Mouse (Mus musculus) intestine, embryonic 14.5 days (tissue): ENCODE data around the gene Ikbip. TPM values are rescaled to one million over a fixed set of nuclear protein-coding genes. Genes with fewer than 3 reads are reported as not detected.

ENCODE experiments used
- ATAC-seq: fragments of 200-750 bp; cut with Nextera tagmentation; replicated peaks from 2 replicates; pipeline ENCODE4 v1.8.0; 2017; ENCODE audit warnings: low read depth, moderate number of reproducible peaks, moderate TSS enrichment, moderate library complexity; ENCODE audit not compliant: low FRiP score, low TSS enrichment
- DNase-seq: peaks from one replicate; pipeline ENCODE4 v3.0.0-alpha.2; 2018; ENCODE audit warnings: low spot score
- H3K27ac ChIP-seq: fragments of 300-500 bp; sonication (generic); 2 replicates; pipeline ENCODE4 v1.5.1; 2014; ENCODE audit warnings: low read depth, mild to moderate bottlenecking, control low read depth
- H3K27me3 ChIP-seq: fragments of 300-500 bp; sonication (generic); replicated peaks from 2 replicates; pipeline ENCODE4 v1.6.1; 2014; ENCODE audit warnings: low read length, control low read depth; ENCODE audit not compliant: control insufficient read depth, insufficient read depth
- H3K36me3 ChIP-seq: fragments of 300-500 bp; sonication (generic); 2 replicates; pipeline ENCODE4 v1.6.1; 2014; ENCODE audit warnings: low read length, control low read depth; ENCODE audit not compliant: control insufficient read depth, insufficient read depth
- H3K4me1 ChIP-seq: fragments of 300-500 bp; sonication (generic); replicated peaks from 2 replicates; pipeline ENCODE4 v1.6.1; 2014; ENCODE audit warnings: low read length, control low read depth, mixed read lengths; ENCODE audit not compliant: control insufficient read depth, insufficient read depth
- H3K4me2 ChIP-seq: fragments of 300-500 bp; sonication (generic); 2 replicates; pipeline ENCODE4 v1.6.1; 2014; ENCODE audit warnings: low read length
- H3K4me3 ChIP-seq: fragments of 300-500 bp; sonication (generic); 2 replicates; pipeline ENCODE4 v1.5.1; 2014; ENCODE audit warnings: low read depth, low read length, control low read depth, mixed read lengths
- H3K9ac ChIP-seq: fragments of 300-500 bp; sonication (generic); 2 replicates; pipeline ENCODE4 v1.6.1; 2014; ENCODE audit warnings: mild to moderate bottlenecking, low read length
- H3K9me3 ChIP-seq: fragments of 300-500 bp; sonication (generic); 2 replicates; pipeline ENCODE4 v1.6.1; 2016; ENCODE audit warnings: low read length, control low read depth; ENCODE audit not compliant: control insufficient read depth
- WGBS: fragments of 180-500 bp; shearing (Covaris S2); extraction: QIAGEN DNeasy Blood & Tissue Kit; methylation state at CpG from one replicate; pipeline ENCODE4 v1.1.7; 2014; 5-methylcytosine and 5-hydroxymethylcytosine counted together
- polyA plus RNA-seq: library from polyadenylated mRNA; unstranded; fragments of >200 nt; fragmentation: Nextera tagmentation; extraction: Ambion mirVana; gene quantifications from 2 replicates; pipeline ENCODE4 v1.2.1, GENCODE M21; 2014

The Ikbip gene
- polyA plus RNA-seq, 1 experiment from 2014 or later: 37.2 TPM

GRCm38 (mm10) chr10:91076667-91077066 lies 6.1 kb upstream of the Ikbip start:
- DNase-seq (no peak), ATAC-seq (no peak)
- no peaks in the 10 kb centered on the region for H3K27me3 ChIP-seq
- no peak overlapping the region for H3K4me3 ChIP-seq
- H3K27ac ChIP-seq: no peak overlapping the region
- H3K4me1 ChIP-seq: peaks cover 5% of the 10 kb centered on the region
- no peak overlapping the region for H3K4me2 ChIP-seq
- H3K9ac ChIP-seq: no peak overlapping the region
- peaks cover 61% of the 10 kb centered on the region for H3K36me3 ChIP-seq
- no peaks in the 10 kb centered on the region for H3K9me3 ChIP-seq
- WGBS: 94% methylated on average over 2 of the region's 2 CpGs

GRCm38 (mm10) chr10:91080540-91080939 lies 2.2 kb upstream of the Ikbip start:
- Histone ChIP-seq H3K9me3 (no peaks in the 10 kb centered on the region), H3K4me2 (no peak overlapping the region; the same call in 1 of the 2 replicates), H3K27me3 (no peaks in the 10 kb centered on the region), H3K36me3 (peaks cover 39% of the 10 kb centered on the region), H3K9ac (no peak overlapping the region), H3K4me3 (no peak overlapping the region), H3K27ac (no peak overlapping the region), H3K4me1 (peaks cover 15% of the 10 kb centered on the region)
- DNase-seq (no peak), ATAC-seq (no peak)
- WGBS: 80% methylated on average over 5 of the region's 5 CpGs

DNA sequence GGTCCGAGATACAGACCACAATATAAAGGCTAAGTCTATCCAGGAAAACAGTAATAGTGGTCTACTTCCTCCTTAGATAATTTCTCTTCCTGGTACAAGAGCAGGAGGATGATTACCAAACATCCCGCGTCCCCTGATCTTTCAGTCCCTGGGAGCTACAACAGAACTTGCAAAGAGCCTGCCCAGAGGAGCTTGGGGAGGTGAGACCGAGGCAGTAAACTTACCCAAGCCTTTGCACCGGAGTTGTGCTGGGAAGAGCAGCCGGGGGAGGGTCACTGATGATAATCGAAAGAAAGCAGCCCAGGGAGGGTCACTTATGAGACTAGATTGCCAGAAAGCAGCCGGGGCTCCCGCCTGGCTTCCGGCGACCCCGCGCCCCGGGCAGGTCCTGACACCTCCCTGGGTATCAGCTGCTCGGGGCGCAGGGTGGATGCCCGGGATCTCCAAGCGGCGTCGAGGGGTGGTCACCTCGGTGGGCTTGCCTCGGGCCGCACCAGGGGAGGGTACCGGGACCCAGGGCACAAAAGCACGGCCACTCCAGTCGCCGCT lies 707 bp upstream of the Ikbip start:
- DNase-seq (peak; percentile 83), ATAC-seq (peak; percentile 62)
- Histone ChIP-seq H3K36me3 (peaks cover 24% of the 10 kb centered on the region), H3K4me2 (peak overlapping the region; percentile 60), H3K9me3 (no peaks in the 10 kb centered on the region), H3K27me3 (no peaks in the 10 kb centered on the region), H3K4me3 (peak overlapping the region; percentile 61), H3K9ac (peak overlapping the region; percentile 63), H3K27ac (peak overlapping the region; percentile 78), H3K4me1 (peaks cover 15% of the 10 kb centered on the region)
- WGBS: under 1% methylated on average over 26 of the region's 27 CpGs

DNA sequence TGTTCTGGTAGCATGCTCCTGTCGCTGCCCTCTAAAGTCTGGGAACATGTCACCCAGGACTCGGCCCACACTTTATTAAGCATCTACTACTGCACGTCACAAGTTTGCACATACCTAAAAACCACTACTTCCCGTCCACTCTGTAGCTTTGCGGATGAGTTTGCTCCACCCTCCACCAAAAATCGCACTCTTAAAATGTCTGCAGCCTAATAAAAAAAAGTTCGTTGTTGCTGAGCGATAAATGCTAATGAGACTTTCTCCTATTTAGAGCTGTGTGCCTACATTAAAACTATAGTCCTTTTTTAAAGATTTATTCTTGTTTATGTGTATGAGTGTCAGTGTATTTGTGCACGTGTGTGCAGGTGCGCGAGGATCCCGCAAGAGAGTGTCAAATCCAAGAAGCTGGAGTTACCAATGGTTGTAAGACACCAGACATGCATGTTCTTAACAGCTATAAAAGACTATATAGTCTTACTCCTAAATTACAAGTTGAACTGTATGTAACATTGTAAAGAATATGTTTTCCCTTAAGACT lies 720 bp downstream of the Ikbip start:
- H3K27ac ChIP-seq: peak overlapping the region; percentile 73
- DNase-seq (no peak), ATAC-seq (no peak; the same call in 1 of the 2 replicates)
- peak overlapping the region; percentile 78 for H3K9ac ChIP-seq
- peak overlapping the region; percentile 65 for H3K4me2 ChIP-seq
- peak overlapping the region; percentile 61 for H3K4me3 ChIP-seq
- H3K4me1 ChIP-seq: peaks cover 15% of the 10 kb centered on the region
- WGBS: 42% methylated on average over 12 of the region's 12 CpGs
- H3K36me3 ChIP-seq: peaks cover 10% of the 10 kb centered on the region
- no peaks in the 10 kb centered on the region for H3K27me3 ChIP-seq
- no peaks in the 10 kb centered on the region for H3K9me3 ChIP-seq

DNA sequence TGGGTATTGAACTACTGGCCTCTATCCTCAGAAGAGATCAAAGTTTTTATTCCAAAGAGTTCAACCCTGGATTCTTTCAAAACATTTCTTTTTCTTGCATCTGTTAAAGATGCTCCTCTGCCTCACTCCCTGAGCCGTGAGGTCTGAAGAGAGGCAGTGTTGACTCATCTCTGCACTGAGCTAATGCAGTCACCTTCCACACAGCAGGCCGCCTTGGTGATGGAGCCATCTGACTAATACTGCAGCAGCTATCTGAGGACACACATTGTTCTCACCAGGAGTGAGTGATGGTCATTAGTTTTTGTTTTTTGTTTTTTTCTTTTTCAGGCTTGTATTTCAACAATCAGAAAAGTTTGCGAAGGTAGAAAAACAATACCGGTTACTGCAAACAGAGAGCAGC lies 10.1 kb downstream of the Ikbip start:
- no peak overlapping the region for H3K27ac ChIP-seq
- H3K4me1 ChIP-seq: no peaks in the 10 kb centered on the region
- H3K9ac ChIP-seq: no peak overlapping the region
- no peak overlapping the region for H3K4me3 ChIP-seq
- no peaks in the 10 kb centered on the region for H3K9me3 ChIP-seq
- H3K36me3 ChIP-seq: peaks cover 37% of the 10 kb centered on the region
- ATAC-seq (no peak), DNase-seq (no peak)
- 87% methylated on average over 4 of the region's 4 CpGs for WGBS
- no peaks in the 10 kb centered on the region for H3K27me3 ChIP-seq
- no peak overlapping the region for H3K4me2 ChIP-seq

- Histone ChIP-seq H3K9ac (no peak overlapping the region), H3K27me3 (no peaks in the 10 kb centered on the region), H3K4me2 (no peak overlapping the region), H3K4me1 (no peaks in the 10 kb centered on the region), H3K9me3 (no peaks in the 10 kb centered on the region), H3K4me3 (no peak overlapping the region), H3K27ac (no peak overlapping the region), H3K36me3 (peaks cover 39% of the 10 kb centered on the region)
- ATAC-seq (no peak), DNase-seq (no peak)
- WGBS: 78% methylated on average over 15 of the region's 15 CpGs
Measured at GRCm38 (mm10) chr10:91094251-91095104, 11.7 kb downstream of the Ikbip start.

DNA sequence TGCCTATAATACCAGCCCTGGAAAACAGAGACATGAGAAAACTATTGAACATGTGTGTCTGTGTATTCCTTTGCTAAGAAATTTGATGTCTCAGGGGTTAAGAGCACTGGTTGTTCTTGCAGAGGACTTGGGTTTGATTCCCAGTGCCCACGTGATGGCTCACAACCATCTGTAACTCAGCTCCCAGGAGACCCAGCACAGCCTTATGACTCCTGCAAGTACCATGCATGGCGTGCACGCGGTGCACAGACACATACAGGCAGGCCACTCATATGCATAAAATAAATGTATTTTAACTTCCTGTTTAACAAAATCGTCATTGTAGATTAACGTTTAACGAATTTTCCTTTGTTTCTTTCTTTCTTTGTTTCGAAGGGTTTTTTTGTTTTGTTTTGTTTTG lies 15.3 kb downstream of the Ikbip start:
- ATAC-seq (no peak), DNase-seq (no peak)
- no peak overlapping the region for H3K27ac ChIP-seq
- no peak overlapping the region for H3K4me2 ChIP-seq
- H3K36me3 ChIP-seq: peaks cover 50% of the 10 kb centered on the region
- no peaks in the 10 kb centered on the region for H3K4me1 ChIP-seq
- no peak overlapping the region for H3K9ac ChIP-seq
- H3K4me3 ChIP-seq: no peak overlapping the region
- H3K9me3 ChIP-seq: no peaks in the 10 kb centered on the region
- 91% methylated on average over 8 of the region's 8 CpGs for WGBS
- no peaks in the 10 kb centered on the region for H3K27me3 ChIP-seq

DNA sequence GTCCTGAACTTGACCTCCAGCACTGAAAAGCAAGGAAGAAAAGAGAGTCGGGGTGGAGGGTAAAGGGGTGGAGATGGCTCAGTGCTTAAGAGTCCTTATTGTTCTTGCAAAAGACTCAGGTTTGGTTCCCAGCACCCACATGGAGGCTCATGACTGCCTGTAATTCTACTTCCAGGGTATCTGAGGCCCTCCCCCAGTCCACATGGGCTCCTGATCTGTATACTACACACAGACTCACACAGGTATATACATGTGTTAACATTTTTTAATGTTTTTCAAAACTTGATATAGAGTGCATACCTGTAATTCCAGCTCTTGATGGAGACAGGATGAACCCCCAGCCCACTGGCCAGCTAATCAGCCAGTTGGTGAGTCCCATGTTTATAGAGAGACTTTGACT lies 17.4 kb downstream of the Ikbip start:
- no peaks in the 10 kb centered on the region for H3K27me3 ChIP-seq
- H3K4me1 ChIP-seq: no peaks in the 10 kb centered on the region
- no peak overlapping the region for H3K27ac ChIP-seq
- DNase-seq: no peak
- no peak overlapping the region for H3K4me3 ChIP-seq
- no peaks in the 10 kb centered on the region for H3K9me3 ChIP-seq
- H3K36me3 ChIP-seq: peaks cover 29% of the 10 kb centered on the region
- ATAC-seq: no peak
- no peak overlapping the region for H3K9ac ChIP-seq
- 93% methylated on average over 1 of the region's 1 CpGs for WGBS
- H3K4me2 ChIP-seq: no peak overlapping the region
